Mouse (Mus musculus) embryonic facial prominence, embryonic 14.5 days (tissue): Measurements from ENCODE around the gene Tymp. TPM values are rescaled to one million over a fixed set of nuclear protein-coding genes. Genes with fewer than 3 reads are reported as not detected.

Source experiments
- ATAC-seq: fragments of 200-750 bp; cut with Nextera tagmentation; 2 replicates; pipeline ENCODE4 v1.8.0; 2017; ENCODE audit warnings: low read depth, moderate number of reproducible peaks, moderate TSS enrichment
- DNase-seq: peaks from one replicate; pipeline ENCODE4 v3.0.0-alpha.2; 2015; ENCODE audit warnings: low spot score
- H3K27ac ChIP-seq: fragments of 300-500 bp; sonication (generic); replicated peaks from 2 replicates; pipeline ENCODE4 v1.5.1; 2014; ENCODE audit warnings: low read depth, mild to moderate bottlenecking, low read length, moderate library complexity
- H3K27me3 ChIP-seq: fragments of 300-500 bp; sonication (generic); replicated peaks from 2 replicates; pipeline ENCODE4 v1.6.1; 2014; ENCODE audit warnings: low read length; ENCODE audit not compliant: control insufficient read depth, insufficient read depth
- H3K36me3 ChIP-seq: fragments of 300-500 bp; sonication (generic); 2 replicates; pipeline ENCODE4 v1.6.1; 2014; ENCODE audit warnings: low read length, mixed read lengths; ENCODE audit not compliant: control insufficient read depth, insufficient read depth
- H3K4me1 ChIP-seq: fragments of 300-500 bp; sonication (generic); 2 replicates; pipeline ENCODE4 v1.6.1; 2014; ENCODE audit warnings: antibody characterized with exemption, low read length; ENCODE audit not compliant: control insufficient read depth, insufficient read depth
- H3K4me2 ChIP-seq: fragments of 300-500 bp; sonication (generic); 2 replicates; pipeline ENCODE4 v1.6.1; 2014; ENCODE audit warnings: low read depth, mild to moderate bottlenecking, low read length, moderate library complexity, mixed read lengths
- H3K4me3 ChIP-seq: fragments of 300-500 bp; sonication (generic); 2 replicates; pipeline ENCODE4 v1.5.1; 2014; ENCODE audit warnings: low read depth, mild to moderate bottlenecking, low read length
- H3K9ac ChIP-seq: fragments of 300-500 bp; sonication (generic); 2 replicates; pipeline ENCODE4 v1.6.1; 2014; ENCODE audit warnings: low read depth, mild to moderate bottlenecking, low read length, moderate library complexity, mixed read lengths
- H3K9me3 ChIP-seq: fragments of 300-500 bp; sonication (generic); 2 replicates; pipeline ENCODE4 v1.6.1; 2016; ENCODE audit warnings: low read length; ENCODE audit not compliant: control insufficient read depth
- WGBS: fragments of 180-500 bp; shearing (Covaris S2); extraction: QIAGEN DNeasy Blood & Tissue Kit; methylation state at CpG from one replicate; pipeline ENCODE4 v1.1.7; 2014; 5-methylcytosine and 5-hydroxymethylcytosine counted together
- polyA plus RNA-seq: library from polyadenylated mRNA; unstranded; fragments of >200 nt; fragmentation: Nextera tagmentation; extraction: Ambion mirVana; gene quantifications from 2 replicates; pipeline ENCODE4 v1.2.1, GENCODE M21; 2014

The Tymp gene
- polyA plus RNA-seq, 1 experiment from 2014 or later = 1.6 TPM

DNA sequence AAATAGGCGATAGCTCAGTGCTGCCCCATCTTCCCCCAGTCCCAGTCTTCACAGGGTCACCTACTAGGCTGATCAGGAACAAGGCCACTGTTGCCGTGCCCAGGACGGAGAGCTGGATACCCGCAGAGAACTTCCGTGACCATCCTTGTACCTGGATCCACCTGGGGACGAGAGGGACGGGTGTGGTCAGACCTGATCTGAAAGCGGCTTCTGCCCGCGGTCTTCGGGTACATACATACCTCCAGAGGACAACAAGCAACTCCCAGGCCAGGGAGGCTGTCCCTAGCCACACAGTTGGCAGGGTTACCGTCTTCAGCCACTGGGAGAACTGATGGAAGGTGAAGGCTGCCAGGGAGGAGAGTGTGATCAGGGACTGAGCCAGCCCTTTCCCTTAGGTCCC, 24.0 kb downstream of the Tymp start:
- no peak for ATAC-seq
- Histone ChIP-seq H3K4me1 (peaks cover 16% of the 10 kb centered on the region), H3K9me3 (no peaks in the 10 kb centered on the region), H3K4me2 (no peak overlapping the region), H3K9ac (no peak overlapping the region), H3K36me3 (peaks cover 44% of the 10 kb centered on the region), H3K27ac (no peak overlapping the region), H3K27me3 (no peaks in the 10 kb centered on the region), H3K4me3 (no peak overlapping the region)
- DNase-seq = no peak
- 96% methylated on average over 12 of the region's 12 CpGs for WGBS

- ATAC-seq (no peak), DNase-seq (no peak)
- Histone ChIP-seq H3K36me3 (peaks cover 44% of the 10 kb centered on the region), H3K9ac (no peak overlapping the region), H3K27ac (no peak overlapping the region), H3K4me3 (no peak overlapping the region), H3K4me1 (peaks cover 13% of the 10 kb centered on the region), H3K27me3 (no peaks in the 10 kb centered on the region), H3K4me2 (no peak overlapping the region), H3K9me3 (no peaks in the 10 kb centered on the region)
- WGBS = 95% methylated on average over 14 of the region's 14 CpGs
Measured at GRCm38 (mm10) chr15:89352054-89352453, 24.8 kb downstream of the Tymp start.

GRCm38 (mm10) chr15:89351302-89351701, 25.5 kb downstream of the Tymp start:
- H3K4me3 ChIP-seq = no peak overlapping the region
- no peaks in the 10 kb centered on the region for H3K27me3 ChIP-seq
- no peaks in the 10 kb centered on the region for H3K9me3 ChIP-seq
- no peak overlapping the region for H3K9ac ChIP-seq
- H3K4me2 ChIP-seq = no peak overlapping the region
- WGBS = 89% methylated on average over 13 of the region's 15 CpGs
- no peak for ATAC-seq
- peaks cover 10% of the 10 kb centered on the region for H3K4me1 ChIP-seq
- no peak overlapping the region for H3K27ac ChIP-seq
- peaks cover 44% of the 10 kb centered on the region for H3K36me3 ChIP-seq
- no peak for DNase-seq

- DNase-seq (no peak), ATAC-seq (no peak)
- 76% methylated on average over 5 of the region's 5 CpGs for WGBS
- Histone ChIP-seq H3K4me3 (no peak overlapping the region), H3K36me3 (peaks cover 44% of the 10 kb centered on the region), H3K27ac (no peak overlapping the region), H3K9me3 (no peaks in the 10 kb centered on the region), H3K4me2 (no peak overlapping the region), H3K4me1 (peaks cover 10% of the 10 kb centered on the region), H3K27me3 (no peaks in the 10 kb centered on the region), H3K9ac (no peak overlapping the region)
Measured at GRCm38 (mm10) chr15:89350447-89350846, 26.4 kb downstream of the Tymp start.

DNA sequence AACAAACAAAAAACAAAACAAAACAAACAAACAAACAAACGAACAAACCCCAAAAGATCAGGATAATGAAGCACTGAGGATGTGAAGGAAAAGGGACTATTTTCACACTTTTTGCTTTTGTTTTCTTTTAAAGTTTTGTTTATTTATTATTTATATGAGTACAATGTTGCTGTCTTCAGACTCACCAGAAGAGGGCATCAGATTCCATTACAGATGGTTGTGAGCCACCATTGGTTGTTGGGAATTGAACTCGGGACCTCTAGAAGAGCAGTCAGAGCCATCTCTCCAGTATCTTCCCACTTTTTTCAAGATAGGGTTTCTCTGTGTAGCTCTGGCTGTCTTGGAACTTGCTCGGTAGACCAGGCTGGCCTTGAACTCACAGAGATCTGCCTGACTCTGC, 33.5 kb downstream of the Tymp start:
- Histone ChIP-seq H3K4me2 (no peak overlapping the region), H3K27ac (no peak overlapping the region), H3K4me3 (no peak overlapping the region), H3K9me3 (no peaks in the 10 kb centered on the region), H3K36me3 (no peaks in the 10 kb centered on the region), H3K4me1 (no peaks in the 10 kb centered on the region), H3K27me3 (no peaks in the 10 kb centered on the region), H3K9ac (no peak overlapping the region)
- DNase-seq = no peak
- ATAC-seq = no peak
- 87% methylated on average over 3 of the region's 3 CpGs for WGBS

GRCm38 (mm10) chr15:89341678-89342077, 35.2 kb downstream of the Tymp start:
- Histone ChIP-seq H3K27ac (no peak overlapping the region), H3K9me3 (no peaks in the 10 kb centered on the region), H3K4me2 (no peak overlapping the region), H3K27me3 (no peaks in the 10 kb centered on the region), H3K4me1 (no peaks in the 10 kb centered on the region), H3K4me3 (no peak overlapping the region), H3K9ac (no peak overlapping the region), H3K36me3 (no peaks in the 10 kb centered on the region)
- WGBS = 45% methylated on average over 1 of the region's 1 CpGs
- DNase-seq (no peak), ATAC-seq (no peak)

GRCm38 (mm10) chr15:89340136-89340535, 36.7 kb downstream of the Tymp start:
- Histone ChIP-seq H3K9ac (no peak overlapping the region), H3K4me2 (no peak overlapping the region), H3K36me3 (no peaks in the 10 kb centered on the region), H3K4me1 (no peaks in the 10 kb centered on the region), H3K27me3 (no peaks in the 10 kb centered on the region), H3K9me3 (no peaks in the 10 kb centered on the region), H3K27ac (no peak overlapping the region), H3K4me3 (no peak overlapping the region)
- ATAC-seq (no peak), DNase-seq (no peak)
- WGBS = 79% methylated on average over 3 of the region's 3 CpGs

GRCm38 (mm10) chr15:89339696-89340095, 37.1 kb downstream of the Tymp start:
- ATAC-seq (no peak), DNase-seq (no peak)
- Histone ChIP-seq H3K27ac (no peak overlapping the region), H3K4me2 (no peak overlapping the region), H3K36me3 (no peaks in the 10 kb centered on the region), H3K4me3 (no peak overlapping the region), H3K9me3 (no peaks in the 10 kb centered on the region), H3K4me1 (no peaks in the 10 kb centered on the region), H3K27me3 (no peaks in the 10 kb centered on the region), H3K9ac (no peak overlapping the region)
- 94% methylated on average over 2 of the region's 2 CpGs for WGBS

DNA sequence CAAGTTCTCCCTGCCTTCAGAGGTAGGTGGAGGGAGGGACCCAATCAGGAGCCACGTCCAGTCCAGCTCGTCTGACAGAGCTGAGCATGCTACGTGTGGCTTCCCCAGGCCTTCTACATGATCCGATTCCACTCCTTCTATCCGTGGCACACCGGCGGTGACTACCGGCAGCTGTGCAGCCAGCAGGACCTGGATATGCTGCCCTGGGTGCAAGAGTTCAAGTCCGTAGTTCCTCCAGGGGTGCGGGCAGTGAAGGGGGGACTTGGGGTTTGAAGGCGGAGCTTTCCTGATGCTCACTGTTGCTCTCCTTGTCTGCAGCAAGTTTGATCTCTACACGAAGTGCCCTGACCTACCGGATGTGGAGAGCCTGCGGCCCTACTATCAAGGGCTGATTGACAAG, 40.4 kb downstream of the Tymp start:
- Histone ChIP-seq H3K4me1 (no peaks in the 10 kb centered on the region), H3K4me2 (no peak overlapping the region), H3K27ac (no peak overlapping the region), H3K9ac (no peak overlapping the region), H3K9me3 (no peaks in the 10 kb centered on the region), H3K36me3 (no peaks in the 10 kb centered on the region), H3K4me3 (no peak overlapping the region), H3K27me3 (no peaks in the 10 kb centered on the region)
- DNase-seq = no peak
- 86% methylated on average over 14 of the region's 14 CpGs for WGBS
- ATAC-seq = no peak
